Mouse (Mus musculus) stomach, postnatal 0 days (tissue): Measurements from ENCODE around the gene Nup160.

Experiments used
- CTCF ChIP-seq: IDR thresholded peaks from 2 replicates; pipeline ENCODE4 v1.5.1; 2016; ENCODE audit warnings: antibody characterized with exemption, low read depth, mild to moderate bottlenecking, moderate library complexity
- EP300 ChIP-seq: optimal IDR thresholded peaks from 2 replicates; pipeline ENCODE3; 2016; ENCODE audit warnings: antibody characterized with exemption

- TF ChIP-seq CTCF: no peak
- no peak for TF ChIP-seq EP300
These were observed 1.5 kb upstream of the Nup160 start for GRCm38 (mm10) chr2:90675488-90675887.
